Mouse (Mus musculus): Measurements from ENCODE around the gene Camta2. TPM values are rescaled to one million over a fixed set of nuclear protein-coding genes. Genes with fewer than 3 reads are reported as not detected.

Camta2 gene
- total RNA-seq, 2 experiments from 2014 or later = 18.1 to 20.3 TPM

GRCm38 (mm10) chr11:70626877-70627276, 61.0 kb downstream of the Camta2 start:
- DNase-seq (ENCODE audit: low spot score in 2 of 2) = no peak

- DNase-seq (ENCODE audit: low spot score in 2 of 2) = no peak
These were observed 62.4 kb downstream of the Camta2 start for GRCm38 (mm10) chr11:70625473-70625872.

- DNase-seq (ENCODE audit: low spot score in 2 of 2) = no peak
These were observed 64.7 kb downstream of the Camta2 start for GRCm38 (mm10) chr11:70623053-70623742.

- DNase-seq (ENCODE audit: low spot score in 2 of 2) = no peak
These were observed 65.7 kb downstream of the Camta2 start for GRCm38 (mm10) chr11:70621972-70622814.

Small RNA genes lying within 50 kb of the gene (microRNA-seq; reads per million reads assigned to microRNA genes)
- not detected for gene Mir6925

Other genes starting within 250 kb of the Camta2 start
- 10 to 100 TPM; 11.2 TPM for gene Med11, start 236.2 kb downstream of the Camta2 start, total RNA-seq (2021)
- gene Zmynd15, start 228.7 kb downstream of the Camta2 start, total RNA-seq (2021) = 1 to 10 TPM in 1 of 2 experiments, under 1 TPM in 1; 0.96 to 1.3 TPM
- gene Cxcl16, start 228.1 kb downstream of the Camta2 start, total RNA-seq (2021) = 1 to 10 TPM; 5.0 to 5.1 TPM
- not detected for gene Tm4sf5, start 182.9 kb downstream of the Camta2 start, total RNA-seq (2021)
- gene Vmo1, start 173.5 kb downstream of the Camta2 start, total RNA-seq (2021) = under 1 TPM; 0.86 to 0.88 TPM
- gene Gltpd2, start 168.9 kb downstream of the Camta2 start, total RNA-seq (2021) = under 1 TPM in 1 of 2 experiments, not detected in 1; 0.25 TPM
- gene Psmb6, start 162.7 kb downstream of the Camta2 start, total RNA-seq (2021) = 100 to 1,000 TPM; 349 to 357 TPM
- not detected for gene Gm40193, start 155.2 kb downstream of the Camta2 start, total RNA-seq (2021)
- gene Pld2, start 148.0 kb downstream of the Camta2 start, total RNA-seq (2021) = 10 to 100 TPM; 23.4 to 23.6 TPM
- gene Mink1, start 125.2 kb downstream of the Camta2 start, total RNA-seq (2021) = 10 to 100 TPM; 44.8 to 46.3 TPM
- not detected for gene 4930544D05Rik, start 72.3 kb downstream of the Camta2 start, total RNA-seq (2021)
- gene Chrne, start 68.9 kb downstream of the Camta2 start, total RNA-seq (2021) = 10 to 100 TPM; 13.8 to 21.4 TPM
- gene Gp1ba, start 49.0 kb downstream of the Camta2 start, total RNA-seq (2021) = under 1 TPM; 0.32 to 0.39 TPM
- gene Rnf167, start 40.9 kb downstream of the Camta2 start, total RNA-seq (2021) = 10 to 100 TPM; 43.5 to 44.0 TPM
- gene Slc25a11, start 40.6 kb downstream of the Camta2 start, total RNA-seq (2021) = 100 to 1,000 TPM; 222 TPM
- gene Pfn1, start 33.5 kb downstream of the Camta2 start, total RNA-seq (2021) = 100 to 1,000 TPM; 620 to 621 TPM
- gene Eno3, start 30.9 kb downstream of the Camta2 start, total RNA-seq (2021) = 1,000 to 10,000 TPM; 4,042 to 4,361 TPM
- 100 to 1,000 TPM; 119 to 129 TPM for gene Spag7, start 18.7 kb downstream of the Camta2 start, total RNA-seq (2021)
- gene Inca1, start 12.1 kb upstream of the Camta2 start, total RNA-seq (2021) = 1 to 10 TPM; 2.0 to 3.0 TPM
- gene Kif1c, start 12.4 kb upstream of the Camta2 start, total RNA-seq (2021) = 100 to 1,000 TPM; 162 to 166 TPM
- 10 to 100 TPM; 11.8 to 13.6 TPM for gene Zfp3, start 76.1 kb upstream of the Camta2 start, total RNA-seq (2021)
- not detected for gene Scimp, start 124.5 kb upstream of the Camta2 start, total RNA-seq (2021)
- 10 to 100 TPM; 39.4 to 40.7 TPM for gene Rabep1, start 156.7 kb upstream of the Camta2 start, total RNA-seq (2021)

Data from gastrocnemius, postnatal 4 days (tissue).